Mouse (Mus musculus) lung, adult 10 weeks (tissue): ENCODE data around the gene Rngtt. TPM values are rescaled to one million over a fixed set of nuclear protein-coding genes. Genes with fewer than 3 reads are reported as not detected.

Source experiments
- polyA plus RNA-seq: library from polyadenylated mRNA; stranded (reverse); fragments of 350-450 nt; fragmentation: Illumina TruSeq; extraction: RNeasy Lipid Tissue Mini Kit (QIAGEN cat#74804); gene quantifications from one replicate; pipeline ENCODE4 v1.2.3, GENCODE M21; 2014; ENCODE audit warnings: low read depth, low replicate concordance; ENCODE audit not compliant: insufficient read depth

Rngtt gene
- polyA plus RNA-seq: 5.8 TPM

DNA sequence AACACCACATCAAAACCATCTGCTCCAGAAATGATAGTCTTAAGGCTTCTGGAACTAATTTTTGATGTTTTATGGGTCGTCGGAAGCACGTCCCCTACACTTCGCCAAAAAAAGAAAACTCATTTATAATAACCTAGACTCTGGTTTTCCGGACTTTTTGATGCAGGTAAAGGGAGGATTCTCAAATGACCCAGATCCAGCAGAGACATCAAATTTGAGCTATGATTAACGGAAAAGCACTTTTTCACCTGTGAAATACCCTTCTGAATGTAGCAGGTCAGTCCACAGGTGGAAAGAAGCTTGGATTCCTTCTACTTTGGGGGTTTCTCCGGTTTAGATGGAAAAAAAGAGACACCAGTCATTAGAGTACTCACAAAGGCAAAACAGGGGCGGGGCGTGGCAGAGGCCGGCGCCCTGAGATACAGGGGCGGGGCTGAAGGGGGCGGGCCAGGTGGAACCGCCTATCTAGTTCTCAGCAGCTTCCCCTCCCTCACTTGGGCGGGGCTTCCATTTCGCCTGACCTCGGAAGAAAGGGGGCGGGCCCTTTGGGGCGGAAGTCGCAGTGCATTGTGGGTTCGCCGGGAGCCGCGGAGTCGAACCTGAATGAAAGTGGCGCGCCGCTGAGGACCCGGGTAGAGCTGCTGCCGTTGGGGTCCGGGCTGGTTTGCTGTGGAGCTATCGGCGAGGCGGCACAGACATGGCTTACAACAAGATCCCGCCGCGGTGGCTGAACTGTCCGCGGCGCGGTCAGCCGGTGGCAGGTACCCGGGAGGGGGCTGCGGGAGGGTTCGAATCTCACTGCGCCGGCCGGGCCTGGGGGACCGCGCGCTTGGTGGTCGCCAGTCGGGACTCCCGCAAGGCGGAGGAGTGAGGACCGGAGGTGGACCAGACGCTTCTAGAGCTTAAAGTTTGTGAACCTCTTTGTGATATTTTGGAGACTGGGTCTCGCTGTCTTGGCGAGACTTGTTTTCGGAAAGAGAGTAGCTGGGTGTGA, at the start of gene Rngtt:
TSS of gene Rngtt (plus strand) at position 548 of the 994 bp plus-strand sequence.

DNA sequence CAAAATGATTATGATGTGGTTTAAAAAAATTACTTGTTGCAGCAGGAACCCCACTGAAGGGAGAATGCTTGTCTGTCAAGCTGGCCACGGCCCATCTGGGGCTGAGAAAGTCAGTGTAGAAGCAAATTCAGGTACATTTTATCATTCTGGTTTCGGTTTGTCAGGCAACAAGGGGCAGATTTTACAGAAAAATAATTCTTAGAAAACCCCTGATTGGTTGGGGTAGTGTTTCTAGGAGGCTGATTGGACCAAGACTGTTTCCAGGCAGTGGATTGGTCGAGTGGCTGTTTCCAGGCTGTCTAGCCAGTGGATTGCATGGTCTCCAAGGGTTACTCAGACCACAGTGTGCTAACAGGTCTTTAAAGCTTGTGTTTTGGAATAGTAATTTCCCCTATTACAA, 20.1 kb upstream of the Rngtt start, which contains the start of gene Pnrc1:
TSS of gene Pnrc1 (minus strand) at position 162 of the 400 bp plus-strand sequence.

Other genes starting within 250 kb of the Rngtt start
- 0.38 TPM for gene Gabrr2, start 247.3 kb upstream of the Rngtt start, polyA plus RNA-seq
- gene Gabrr1, start 177.8 kb upstream of the Rngtt start, polyA plus RNA-seq: not detected
- 0.43 TPM for gene Pm20d2, start 120.6 kb upstream of the Rngtt start, polyA plus RNA-seq
- gene Srsf12, start 101.3 kb upstream of the Rngtt start, polyA plus RNA-seq: not detected
- gene Pnrc1, start 20.1 kb upstream of the Rngtt start, polyA plus RNA-seq: 83.1 TPM